Mouse (Mus musculus): ENCODE measurements around the gene Etv6. TPM values are rescaled to one million over a fixed set of nuclear protein-coding genes. Genes with fewer than 3 reads are reported as not detected.

Gene Etv6
- total RNA-seq, 1 experiment from 2014 or later: 45.6 TPM

GRCm38 (mm10) chr6:134211458-134211776, 175.9 kb downstream of the Etv6 start:
- ATAC-seq (replicated peaks; ENCODE audit: insufficient number of reproducible peaks, low FRiP score, low TSS enrichment, poor library complexity, severe bottlenecking): no peak

- ATAC-seq (replicated peaks; ENCODE audit: insufficient number of reproducible peaks, low FRiP score, low TSS enrichment, poor library complexity, severe bottlenecking): no peak
Observed at GRCm38 (mm10) chr6:134217747-134218146, 182.2 kb downstream of the Etv6 start.

- ATAC-seq (replicated peaks; ENCODE audit: insufficient number of reproducible peaks, low FRiP score, low TSS enrichment, poor library complexity, severe bottlenecking): no peak
Observed at GRCm38 (mm10) chr6:134218441-134218840, 182.9 kb downstream of the Etv6 start.

GRCm38 (mm10) chr6:134219358-134219757, 183.9 kb downstream of the Etv6 start:
- no peak for ATAC-seq (replicated peaks; ENCODE audit: insufficient number of reproducible peaks, low FRiP score, low TSS enrichment, poor library complexity, severe bottlenecking)

- ATAC-seq (replicated peaks; ENCODE audit: insufficient number of reproducible peaks, low FRiP score, low TSS enrichment, poor library complexity, severe bottlenecking): peak; percentile 78
Observed at GRCm38 (mm10) chr6:134220209-134220777, 184.8 kb downstream of the Etv6 start.

GRCm38 (mm10) chr6:134222248-134222929, 186.9 kb downstream of the Etv6 start:
- no peak for ATAC-seq (replicated peaks; ENCODE audit: insufficient number of reproducible peaks, low FRiP score, low TSS enrichment, poor library complexity, severe bottlenecking)

GRCm38 (mm10) chr6:134225564-134225963, 190.1 kb downstream of the Etv6 start:
- ATAC-seq (replicated peaks; ENCODE audit: insufficient number of reproducible peaks, low FRiP score, low TSS enrichment, poor library complexity, severe bottlenecking): no peak

GRCm38 (mm10) chr6:134226349-134227169, 191.1 kb downstream of the Etv6 start:
- no peak for ATAC-seq (replicated peaks; ENCODE audit: insufficient number of reproducible peaks, low FRiP score, low TSS enrichment, poor library complexity, severe bottlenecking)

- no peak for ATAC-seq (replicated peaks; ENCODE audit: insufficient number of reproducible peaks, low FRiP score, low TSS enrichment, poor library complexity, severe bottlenecking)
Observed at GRCm38 (mm10) chr6:134236311-134236710, 200.8 kb downstream of the Etv6 start.

GRCm38 (mm10) chr6:134238455-134238854, 203.0 kb downstream of the Etv6 start:
- ATAC-seq (replicated peaks; ENCODE audit: insufficient number of reproducible peaks, low FRiP score, low TSS enrichment, poor library complexity, severe bottlenecking): no peak

- ATAC-seq (replicated peaks; ENCODE audit: insufficient number of reproducible peaks, low FRiP score, low TSS enrichment, poor library complexity, severe bottlenecking): no peak
Observed at GRCm38 (mm10) chr6:134240988-134241387, 205.5 kb downstream of the Etv6 start.

GRCm38 (mm10) chr6:134243119-134243518, 207.6 kb downstream of the Etv6 start:
- ATAC-seq (replicated peaks; ENCODE audit: insufficient number of reproducible peaks, low FRiP score, low TSS enrichment, poor library complexity, severe bottlenecking): no peak

GRCm38 (mm10) chr6:134243546-134243945, 208.0 kb downstream of the Etv6 start:
- ATAC-seq (replicated peaks; ENCODE audit: insufficient number of reproducible peaks, low FRiP score, low TSS enrichment, poor library complexity, severe bottlenecking): no peak

- no peak for ATAC-seq (replicated peaks; ENCODE audit: insufficient number of reproducible peaks, low FRiP score, low TSS enrichment, poor library complexity, severe bottlenecking)
Observed at GRCm38 (mm10) chr6:134244071-134244470, 208.6 kb downstream of the Etv6 start.

GRCm38 (mm10) chr6:134246109-134246508, 210.6 kb downstream of the Etv6 start:
- ATAC-seq (replicated peaks; ENCODE audit: insufficient number of reproducible peaks, low FRiP score, low TSS enrichment, poor library complexity, severe bottlenecking): no peak

- ATAC-seq (replicated peaks; ENCODE audit: insufficient number of reproducible peaks, low FRiP score, low TSS enrichment, poor library complexity, severe bottlenecking): peak; percentile 88
Observed at GRCm38 (mm10) chr6:134247324-134247723, 211.8 kb downstream of the Etv6 start.

GRCm38 (mm10) chr6:134248720-134249119, 213.2 kb downstream of the Etv6 start:
- ATAC-seq (replicated peaks; ENCODE audit: insufficient number of reproducible peaks, low FRiP score, low TSS enrichment, poor library complexity, severe bottlenecking): no peak

GRCm38 (mm10) chr6:134250764-134251163, 215.3 kb downstream of the Etv6 start:
- ATAC-seq (replicated peaks; ENCODE audit: insufficient number of reproducible peaks, low FRiP score, low TSS enrichment, poor library complexity, severe bottlenecking): no peak

- ATAC-seq (replicated peaks; ENCODE audit: insufficient number of reproducible peaks, low FRiP score, low TSS enrichment, poor library complexity, severe bottlenecking): no peak
Observed at GRCm38 (mm10) chr6:134251364-134251763, 215.9 kb downstream of the Etv6 start.
